Mouse (Mus musculus): ENCODE data around the gene 1700034I23Rik. TPM values are rescaled to one million over a fixed set of nuclear protein-coding genes. Genes with fewer than 3 reads are reported as not detected.
"Not testable (repeated sequence)": the region's sequence is repeated elsewhere in the genome, so short reads cannot be mapped to it uniquely, and the experiment has no call there.

Gene 1700034I23Rik
- under 1 TPM; 0.49 to 0.88 TPM for polyA plus RNA-seq (2017; shearing (Covaris generic))

- not testable (repeated sequence) for ATAC-seq
Observed at GRCm38 (mm10) chr3:40902443-40902842, at the start of gene 1700034I23Rik. Gene 1700034I23Rik, minus strand, starts transcription at chr3:40902543.

GRCm38 (mm10) chr3:40951365-40951764, 49.0 kb upstream of the 1700034I23Rik start:
- ATAC-seq: no peak

GRCm38 (mm10) chr3:40950601-40951201, 48.4 kb upstream of the 1700034I23Rik start:
- ATAC-seq: peak; percentile 22

- peak; percentile 10 for ATAC-seq
Observed at GRCm38 (mm10) chr3:40949903-40950600, 47.7 kb upstream of the 1700034I23Rik start.

GRCm38 (mm10) chr3:40949170-40949902, 47.0 kb upstream of the 1700034I23Rik start, which contains the start of gene Larp1b:
Gene Larp1b, plus strand, starts transcription at chr3:40949828.
- ATAC-seq: peak; percentile 84

GRCm38 (mm10) chr3:40939019-40939418, 36.7 kb upstream of the 1700034I23Rik start:
- no peak for ATAC-seq

GRCm38 (mm10) chr3:40938592-40938991, 36.2 kb upstream of the 1700034I23Rik start:
- no peak for ATAC-seq

GRCm38 (mm10) chr3:40938189-40938588, 35.8 kb upstream of the 1700034I23Rik start:
- no peak for ATAC-seq

GRCm38 (mm10) chr3:40894336-40894735, 8.0 kb downstream of the 1700034I23Rik start:
- peak; percentile 44 for ATAC-seq

- ATAC-seq: peak; percentile 98
Observed at GRCm38 (mm10) chr3:40893816-40894258, 8.5 kb downstream of the 1700034I23Rik start.

- peak; percentile 67 for ATAC-seq
Observed at GRCm38 (mm10) chr3:40853123-40853738, 49.1 kb downstream of the 1700034I23Rik start.

Other genes with a start within 250 kb of the 1700034I23Rik start
- gene Slc25a31, start 193.7 kb downstream of the 1700034I23Rik start, polyA plus RNA-seq (2017; shearing (Covaris generic)): not detected
- gene Hspa4l, start 158.0 kb downstream of the 1700034I23Rik start, polyA plus RNA-seq (2017; shearing (Covaris generic)): 10 to 100 TPM; 24.8 to 28.5 TPM
- gene Plk4, start 102.5 kb downstream of the 1700034I23Rik start, polyA plus RNA-seq (2017; shearing (Covaris generic)): 10 to 100 TPM; 13.0 to 14.1 TPM
- 10 to 100 TPM; 12.7 to 16.5 TPM for gene Mfsd8, start 55.7 kb downstream of the 1700034I23Rik start, polyA plus RNA-seq (2017; shearing (Covaris generic))
- gene Abhd18, start 55.6 kb downstream of the 1700034I23Rik start, polyA plus RNA-seq (2017; shearing (Covaris generic)): 10 to 100 TPM; 14.3 to 15.8 TPM
- 10 to 100 TPM; 20.0 to 24.7 TPM for gene Larp1b, start 47.3 kb upstream of the 1700034I23Rik start, polyA plus RNA-seq (2017; shearing (Covaris generic))
- gene Pgrmc2, start 180.5 kb upstream of the 1700034I23Rik start, polyA plus RNA-seq (2017; shearing (Covaris generic)): 1 to 10 TPM; 3.1 to 5.0 TPM

All from activated CD4-positive, CD25-positive, alpha-beta regulatory T cell, adult 4 months (primary cell).